Mouse (Mus musculus) gastrocnemius, adult 2 months (tissue): ENCODE data around the gene Zbed3. TPM values are rescaled to one million over a fixed set of nuclear protein-coding genes. Genes with fewer than 3 reads are reported as not detected.
"Not testable (repeated sequence)": the region's sequence is repeated elsewhere in the genome, so short reads cannot be mapped to it uniquely, and the experiment has no call there.

Source experiments
- DNase-seq: peaks from one replicate; pipeline ENCODE4 v3.0.0; 2022
- H3K27ac ChIP-seq: fragments of 200-600 bp; 2 replicates; pipeline ENCODE4 v1.8.1; 2022; ENCODE audit warnings: mild to moderate bottlenecking
- H3K4me3 ChIP-seq: fragments of 200-600 bp; 2 replicates; pipeline ENCODE4 v1.8.1; 2022; ENCODE audit warnings: mild to moderate bottlenecking, moderate library complexity
- CTCF ChIP-seq: fragments of 200-600 bp; IDR thresholded peaks from 2 replicates; pipeline ENCODE4 v1.8.1; 2022; ENCODE audit warnings: antibody characterized with exemption, mild to moderate bottlenecking, moderate library complexity
- intact Hi-C: fragments of 180-260 bp; cut with DNase I; formaldehyde crosslinking; loops from one replicate; pipeline ENCODE4 v1.15.1; 2025
- total RNA-seq, 2 experiments: library from RNA; stranded (reverse); gene quantifications; 2 replicates each; pipeline ENCODE4 v1.2.3; 2021

The Zbed3 gene
- total RNA-seq, 2 experiments from 2014 or later: 4.2 to 8.2 TPM

DNA sequence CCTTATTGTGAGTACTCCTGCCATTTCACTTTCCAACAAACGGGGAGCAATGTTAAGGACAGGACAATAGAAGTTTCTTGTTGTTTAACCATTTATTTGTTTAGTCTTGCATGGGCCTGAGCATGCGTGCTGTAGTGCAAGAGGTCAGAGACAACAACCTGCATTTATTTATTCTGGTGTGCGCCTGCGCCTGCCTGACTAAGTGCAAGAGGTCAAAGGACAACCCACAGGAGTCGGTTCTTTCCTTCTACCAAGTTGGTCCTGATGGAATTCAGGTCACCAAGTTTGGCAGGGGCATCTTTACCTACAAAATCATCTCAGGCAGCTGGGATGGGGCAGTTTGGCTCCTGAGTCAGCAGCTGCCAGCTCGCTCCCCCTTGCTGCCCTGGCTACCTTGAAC is 22.5 kb downstream of the Zbed3 start:
- no peak for TF ChIP-seq CTCF
- intact Hi-C loops: loop anchor here (2.0 kb wide), 1 partner anchor 327 kb away; no protein-coding TSS in a partner anchor
- DNase-seq: no peak
- no peak overlapping the region for H3K27ac ChIP-seq
- H3K4me3 ChIP-seq: no peak overlapping the region

DNA sequence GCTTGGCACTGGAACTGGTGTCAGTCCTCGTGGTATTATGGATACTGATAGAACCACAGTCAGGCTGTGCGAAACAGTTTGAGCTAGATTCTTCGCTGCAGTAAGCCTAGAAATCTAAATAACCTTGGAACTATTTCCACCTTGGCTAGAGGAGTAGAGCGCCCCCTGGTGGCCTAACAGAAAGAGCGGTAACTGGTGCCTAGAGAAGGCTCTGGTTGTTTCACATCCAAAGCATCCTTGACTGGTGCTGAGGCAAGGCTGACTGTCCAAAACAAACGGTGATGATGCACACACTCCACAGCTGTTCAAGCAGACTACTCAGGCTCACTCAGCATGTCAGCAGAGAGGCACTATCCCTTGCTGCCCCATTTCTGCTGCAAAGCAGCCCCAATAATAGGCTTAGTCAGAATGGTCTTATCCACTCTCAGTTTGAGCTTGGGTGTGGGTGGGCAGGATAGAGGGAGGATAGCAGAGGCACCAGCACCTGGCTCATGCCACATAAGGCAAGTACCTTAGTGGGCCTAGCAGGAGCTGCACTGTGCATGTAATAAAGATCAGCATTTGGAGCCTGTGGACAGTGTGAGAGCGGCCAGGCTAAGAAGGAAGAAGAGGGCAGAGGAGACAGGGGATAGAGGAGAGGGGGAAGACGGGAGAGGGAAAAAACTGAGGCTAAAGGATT is 23.7 kb downstream of the Zbed3 start:
- peak; percentile 75 for DNase-seq
- TF ChIP-seq CTCF: peak; percentile 93
- Histone ChIP-seq H3K27ac (no peak overlapping the region), H3K4me3 (no peak overlapping the region)
- intact Hi-C loops: loop anchor here (2.0 kb wide), 1 partner anchor 328 kb away; no protein-coding TSS in a partner anchor

DNA sequence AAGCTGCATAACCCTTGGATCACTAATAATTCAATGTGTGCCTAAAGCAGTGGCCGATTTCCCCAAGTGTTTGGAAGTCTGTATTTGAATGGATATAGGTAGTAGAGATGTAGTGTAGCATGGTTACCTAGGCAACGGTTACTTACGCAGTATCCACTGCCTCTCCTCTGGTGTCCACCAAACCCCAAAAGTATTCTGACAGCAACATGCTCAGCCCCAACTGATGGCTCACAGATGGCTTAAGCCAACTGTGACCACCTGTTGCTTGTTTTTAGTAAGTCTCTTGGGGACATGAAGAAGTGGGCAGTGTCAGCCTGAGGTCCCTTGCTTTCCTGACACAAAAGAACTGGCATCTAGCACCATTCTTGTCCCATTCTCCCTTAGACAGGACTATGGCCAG is 25.1 kb downstream of the Zbed3 start:
- no peak for DNase-seq
- no peak for TF ChIP-seq CTCF
- no peak overlapping the region for H3K27ac ChIP-seq
- no peak overlapping the region for H3K4me3 ChIP-seq
- intact Hi-C loops: no loop called here

DNA sequence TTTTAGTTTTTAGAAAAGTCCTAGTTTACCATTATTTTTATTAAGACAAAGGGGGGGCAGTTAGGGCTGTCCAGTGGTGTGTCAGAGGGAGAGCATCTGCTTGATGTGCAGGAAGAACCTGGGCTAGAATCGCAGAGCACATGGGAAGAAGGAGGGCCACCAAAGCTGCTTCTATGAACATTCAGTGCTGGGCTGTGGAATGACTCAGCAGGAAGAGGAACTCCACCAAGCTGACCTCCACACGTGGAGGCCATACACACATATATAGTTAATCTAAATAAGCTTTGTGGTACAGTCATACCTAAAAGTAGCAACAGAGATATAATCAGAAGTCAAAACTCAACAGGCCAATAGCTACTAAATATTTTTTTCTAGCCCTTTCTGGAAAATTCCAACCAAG is 34.8 kb downstream of the Zbed3 start:
- DNase-seq: no peak
- H3K4me3 ChIP-seq: no peak overlapping the region
- intact Hi-C loops: no loop called here
- no peak for TF ChIP-seq CTCF
- no peak overlapping the region for H3K27ac ChIP-seq

DNA sequence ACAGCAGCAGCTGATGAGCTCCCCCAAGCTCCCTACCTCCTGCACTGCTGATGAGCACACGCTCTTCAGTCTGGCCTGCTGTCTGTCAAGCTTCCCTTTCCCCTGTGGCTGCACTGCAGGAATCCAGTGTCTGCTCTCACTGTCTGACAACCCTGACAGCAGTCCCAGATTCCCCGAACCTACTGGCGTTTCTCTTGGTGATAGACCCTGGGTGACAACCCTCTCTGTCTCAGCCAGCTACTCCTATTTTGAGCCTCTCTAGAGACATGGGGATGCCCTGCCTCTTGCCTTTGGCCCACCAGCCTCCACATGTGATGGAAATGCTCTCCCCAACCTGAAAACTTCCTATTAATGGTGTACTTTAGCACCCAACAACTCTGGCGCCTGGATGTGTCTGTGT is 40.0 kb downstream of the Zbed3 start:
- H3K27ac ChIP-seq: 0 out of 2 replicates have a peak overlapping the region, but pooled peaks have one; percentile 4
- TF ChIP-seq CTCF: no peak
- intact Hi-C loops: no loop called here
- no peak overlapping the region for H3K4me3 ChIP-seq
- DNase-seq: peak; percentile 36

DNA sequence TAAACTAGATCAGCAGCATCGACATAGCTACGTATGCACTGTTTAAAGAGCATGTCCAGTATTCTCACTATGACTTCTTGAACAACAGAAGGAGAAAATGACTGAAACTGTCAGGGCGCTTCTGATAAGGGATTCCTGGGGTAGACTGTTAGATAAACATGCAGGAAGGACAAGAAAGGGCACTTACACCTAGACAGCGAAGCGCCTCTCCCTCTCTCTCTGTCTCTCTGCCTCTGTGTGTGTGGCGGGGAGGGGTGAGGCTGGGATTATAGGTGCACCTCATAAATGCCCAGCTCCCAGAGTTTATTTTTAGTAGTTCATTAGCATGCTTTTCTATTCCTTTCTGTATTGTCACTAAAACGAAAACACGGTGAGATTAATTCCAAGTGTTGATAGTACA is 42.9 kb downstream of the Zbed3 start:
- no peak for DNase-seq
- no peak overlapping the region for H3K4me3 ChIP-seq
- TF ChIP-seq CTCF: no peak
- H3K27ac ChIP-seq: no peak overlapping the region
- intact Hi-C loops: no loop called here

DNA sequence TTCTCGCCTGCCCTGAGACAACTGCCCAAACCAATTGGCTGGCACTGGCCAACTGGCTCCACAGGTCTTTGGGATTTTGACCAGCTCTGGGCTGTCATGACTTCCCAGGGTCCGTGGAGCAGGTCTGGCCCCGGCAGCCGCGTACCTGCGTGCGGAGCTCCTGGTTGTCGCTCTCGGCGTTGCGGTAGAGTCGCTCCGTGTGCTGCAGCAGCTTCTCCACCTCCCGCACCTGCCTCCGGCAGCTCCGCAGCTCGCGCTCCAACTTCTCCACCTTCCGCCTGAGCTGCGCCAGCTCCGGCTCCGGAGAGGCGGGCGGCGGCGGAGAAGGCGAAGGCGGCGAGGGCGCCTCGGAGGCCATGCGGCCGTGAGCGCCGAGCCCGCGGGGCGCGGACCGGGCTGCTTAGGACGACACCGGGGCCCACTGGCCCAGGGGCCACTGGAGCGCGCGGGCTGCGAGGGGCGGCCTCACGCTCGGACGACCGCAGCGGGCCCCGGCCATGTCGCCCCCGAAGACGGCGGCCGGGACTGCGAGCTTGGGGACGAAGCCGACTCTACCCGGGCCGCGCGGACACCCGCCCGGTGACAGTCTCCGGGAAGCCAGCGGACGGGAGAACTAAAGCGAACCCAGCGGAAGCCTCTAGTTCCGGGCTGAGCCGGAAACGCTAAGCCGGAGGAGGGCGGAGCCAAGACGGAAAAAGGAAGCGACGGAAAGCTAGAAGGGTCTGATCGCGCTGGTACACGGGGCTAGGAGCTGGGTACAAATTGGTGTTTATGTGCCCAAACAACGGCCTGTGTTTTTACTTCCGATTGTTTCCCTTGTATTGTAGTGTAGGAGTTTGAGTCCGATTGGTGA is 51.5 kb downstream of the Zbed3 start, which contains the start of gene Aggf1:
Aggf1 (minus strand) TSS at position 652 of the 853 bp plus-strand sequence.
- peak; percentile 94 for DNase-seq
- intact Hi-C loops: no loop called here
- Histone ChIP-seq H3K4me3 (peak within 1 kb of the TSS; percentile 99), H3K27ac (peak within 1 kb of the TSS; percentile 93)
- no peak for TF ChIP-seq CTCF

DNA sequence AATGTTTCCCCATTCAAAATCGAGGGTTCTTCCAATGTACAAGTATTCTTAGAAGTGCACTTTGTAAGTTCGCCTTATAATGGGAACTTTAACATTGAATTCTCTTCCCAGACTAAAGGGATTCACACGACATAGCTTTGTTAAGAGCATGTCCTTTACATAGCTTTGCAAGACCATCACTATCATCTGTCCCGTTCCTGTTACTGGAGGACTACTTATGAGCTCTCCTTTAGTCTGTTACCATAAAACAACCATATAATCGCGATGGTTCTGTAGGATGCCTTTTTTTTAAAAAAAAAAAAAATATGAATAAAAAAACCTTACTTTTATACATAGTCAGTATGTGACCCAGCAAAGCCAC is 52.1 kb downstream of the Zbed3 start:
- peak overlapping the region; percentile 93 for H3K27ac ChIP-seq
- intact Hi-C loops: no loop called here
- H3K4me3 ChIP-seq: peak overlapping the region; percentile 99
- DNase-seq: no peak
- no peak for TF ChIP-seq CTCF

DNA sequence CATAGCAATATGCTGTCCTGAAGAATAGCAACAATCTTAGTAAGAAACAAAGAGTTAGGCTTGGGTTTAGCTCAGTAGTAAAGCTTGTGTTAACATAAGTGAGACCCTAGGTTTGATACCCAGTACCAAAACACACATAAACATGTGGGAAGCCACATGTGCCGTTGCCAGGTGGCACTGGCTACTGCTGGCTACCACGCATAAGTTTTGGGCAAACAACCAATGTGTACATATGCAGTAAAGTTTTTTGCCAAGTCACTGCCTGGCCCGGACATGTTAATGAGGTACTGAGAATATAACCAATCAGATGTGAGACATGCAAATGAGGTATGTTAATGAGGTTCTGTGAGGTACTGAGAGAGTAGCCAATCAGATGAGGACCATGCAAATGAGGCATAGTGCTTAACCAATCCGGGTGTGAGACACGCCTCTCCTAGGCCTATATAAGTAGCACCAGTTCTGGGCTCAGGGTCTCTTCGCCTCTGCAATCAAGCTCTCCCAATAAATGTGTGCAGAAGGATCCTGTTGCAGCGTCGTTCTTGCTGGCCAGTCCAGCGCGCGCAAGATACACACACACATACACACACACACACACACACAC is 53.4 kb downstream of the Zbed3 start:
- intact Hi-C loops, H3K4me3 ChIP-seq, DNase-seq, H3K27ac ChIP-seq: not testable (repeated sequence)

DNA sequence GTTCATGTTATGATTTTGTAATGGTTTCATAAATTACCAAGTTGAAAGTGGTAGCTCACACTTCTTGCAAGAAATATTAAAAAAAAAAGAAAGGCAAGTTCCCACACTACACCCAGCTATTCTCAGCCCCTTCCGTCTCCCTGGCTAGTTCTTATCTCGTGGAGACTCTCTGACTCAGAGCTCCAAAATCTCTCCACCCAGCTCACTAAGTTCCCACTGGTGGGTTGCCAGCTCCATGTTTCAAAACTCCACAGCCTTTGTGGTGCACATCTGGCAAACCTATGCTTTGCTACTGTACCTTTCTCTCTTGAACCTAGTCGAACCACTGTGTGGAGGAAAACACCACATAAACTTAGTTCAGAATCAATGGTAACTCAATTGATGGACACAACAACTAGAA is 55.3 kb downstream of the Zbed3 start:
- no peak overlapping the region for H3K27ac ChIP-seq
- intact Hi-C loops: no loop called here
- no peak for DNase-seq
- TF ChIP-seq CTCF: no peak
- H3K4me3 ChIP-seq: no peak overlapping the region

DNA sequence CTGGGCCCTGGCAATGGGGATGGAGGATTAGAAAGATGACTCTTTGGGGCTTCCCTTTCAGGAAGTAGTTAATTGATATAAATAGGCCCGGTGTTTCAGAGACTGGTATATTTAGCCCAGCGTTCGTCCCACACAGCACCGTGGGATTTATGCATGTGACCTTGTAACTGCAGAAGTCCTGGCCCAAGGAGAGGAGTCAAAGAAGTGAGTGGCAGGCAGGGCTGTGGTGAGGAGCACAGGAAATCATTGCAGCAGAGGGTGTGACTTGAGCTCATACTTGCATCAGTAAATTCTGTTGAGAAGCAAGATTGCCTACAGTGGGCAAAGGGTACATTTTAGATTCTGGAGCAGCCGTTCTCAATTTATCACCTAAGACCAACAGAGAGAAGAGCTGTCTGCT is 59.0 kb downstream of the Zbed3 start:
- peak; percentile 62 for DNase-seq
- TF ChIP-seq CTCF: no peak
- intact Hi-C loops: no loop called here
- H3K4me3 ChIP-seq: no peak overlapping the region
- H3K27ac ChIP-seq: peak overlapping the region; percentile 71

Other genes with a start within 250 kb of the Zbed3 start
- 1 to 10 TPM; 2.0 to 3.3 TPM for gene Pde8b, start 73.3 kb upstream of the Zbed3 start, total RNA-seq
- gene Aggf1, start 51.7 kb downstream of the Zbed3 start, total RNA-seq: 10 to 100 TPM; 16.5 to 19.7 TPM
- gene Crhbp, start 121.3 kb downstream of the Zbed3 start, total RNA-seq: not detected
- not detected for gene S100z, start 155.1 kb downstream of the Zbed3 start, total RNA-seq
- gene F2rl1, start 201.6 kb downstream of the Zbed3 start, total RNA-seq: under 1 TPM; 0.36 to 0.45 TPM